Mouse (Mus musculus) megakaryocyte, embryonic 14.5 days (primary cell): ENCODE results near the gene Ksr1. TPM values are rescaled to one million over a fixed set of nuclear protein-coding genes. Genes with fewer than 3 reads are reported as not detected.

Experiments
- H3K27me3 ChIP-seq: replicated peaks from 2 replicates; pipeline ENCODE3; 2012; ENCODE audit warnings: inconsistent platforms
- H3K36me3 ChIP-seq: replicated peaks from 2 replicates; pipeline ENCODE3; 2012; ENCODE audit warnings: low read length, inconsistent platforms, mixed read lengths
- H3K4me1 ChIP-seq: 2 replicates; pipeline ENCODE4 v1.6.1; 2012; ENCODE audit warnings: inconsistent platforms
- H3K4me3 ChIP-seq: replicated peaks from 2 replicates; pipeline ENCODE3; 2012; ENCODE audit warnings: moderate library complexity, mild to moderate bottlenecking, inconsistent platforms
- H3K9me3 ChIP-seq: 2 replicates; pipeline ENCODE4 v1.6.1; 2012; ENCODE audit warnings: inconsistent platforms
- FLI1 ChIP-seq: IDR thresholded peaks from 2 replicates; pipeline ENCODE4 v1.6.1; 2012; ENCODE audit warnings: low read length, inconsistent platforms, mixed read lengths
- GATA1 ChIP-seq: IDR thresholded peaks from 3 replicates; pipeline ENCODE4 v1.6.1; 2012; ENCODE audit warnings: mixed read lengths, low read length, inconsistent platforms, borderline replicate concordance
- polyA plus RNA-seq: library from polyadenylated mRNA; stranded (reverse); fragments of >175 nt; gene quantifications from 2 replicates; pipeline ENCODE4 v1.2.3, GENCODE M21; 2012; ENCODE audit warnings: low replicate concordance; ENCODE audit not compliant: insufficient read depth

Gene Ksr1
- polyA plus RNA-seq, 1 experiment, result 46.5 TPM

- Histone ChIP-seq H3K9me3 (peaks cover 4% of the 10 kb centered on the region; the same call in 1 of the 2 replicates), H3K27me3 (no peaks in the 10 kb centered on the region), H3K4me3 (no peak overlapping the region), H3K4me1 (peaks cover 97% of the 10 kb centered on the region), H3K36me3 (peaks cover 85% of the 10 kb centered on the region)
- TF ChIP-seq FLI1 (no peak), GATA1 (no peak)
Observed at GRCm38 (mm10) chr11:79138621-79139020, 7.6 kb downstream of the Ksr1 start.

- Histone ChIP-seq H3K27me3 (no peaks in the 10 kb centered on the region), H3K4me1 (peaks cover 97% of the 10 kb centered on the region), H3K36me3 (peaks cover 81% of the 10 kb centered on the region), H3K4me3 (peak overlapping the region; percentile 62), H3K9me3 (peaks cover 4% of the 10 kb centered on the region; the same call in 1 of the 2 replicates)
- no peak for TF ChIP-seq FLI1
- no peak for TF ChIP-seq GATA1
Observed at GRCm38 (mm10) chr11:79137245-79137644, 9.0 kb downstream of the Ksr1 start.

- no peak for TF ChIP-seq FLI1
- no peak for TF ChIP-seq GATA1
- Histone ChIP-seq H3K36me3 (peaks cover 77% of the 10 kb centered on the region), H3K4me3 (peak overlapping the region; percentile 85), H3K9me3 (peaks cover 4% of the 10 kb centered on the region; the same call in 1 of the 2 replicates), H3K27me3 (no peaks in the 10 kb centered on the region), H3K4me1 (peaks cover 97% of the 10 kb centered on the region)
Observed at GRCm38 (mm10) chr11:79135685-79136360, 10.4 kb downstream of the Ksr1 start.

GRCm38 (mm10) chr11:79135105-79135503 lies 11.1 kb downstream of the Ksr1 start:
- Histone ChIP-seq H3K4me1 (peaks cover 97% of the 10 kb centered on the region), H3K27me3 (no peaks in the 10 kb centered on the region), H3K36me3 (peaks cover 77% of the 10 kb centered on the region), H3K4me3 (no peak overlapping the region), H3K9me3 (peaks cover 4% of the 10 kb centered on the region; the same call in 1 of the 2 replicates)
- TF ChIP-seq FLI1 (no peak), GATA1 (no peak)

GRCm38 (mm10) chr11:79134416-79135104 lies 11.6 kb downstream of the Ksr1 start:
- TF ChIP-seq FLI1 (no peak), GATA1 (no peak)
- Histone ChIP-seq H3K27me3 (no peaks in the 10 kb centered on the region), H3K9me3 (peaks cover 4% of the 10 kb centered on the region; the same call in 1 of the 2 replicates), H3K36me3 (peaks cover 75% of the 10 kb centered on the region), H3K4me3 (peak overlapping the region; percentile 79), H3K4me1 (peaks cover 97% of the 10 kb centered on the region)

- Histone ChIP-seq H3K27me3 (no peaks in the 10 kb centered on the region), H3K36me3 (peaks cover 76% of the 10 kb centered on the region), H3K9me3 (peaks cover 4% of the 10 kb centered on the region; the same call in 1 of the 2 replicates), H3K4me3 (peak overlapping the region; percentile 79), H3K4me1 (peaks cover 97% of the 10 kb centered on the region)
- TF ChIP-seq FLI1, result no peak
- TF ChIP-seq GATA1, result no peak
Observed at GRCm38 (mm10) chr11:79133961-79134360, 12.2 kb downstream of the Ksr1 start.

GRCm38 (mm10) chr11:79133051-79133450 lies 13.2 kb downstream of the Ksr1 start:
- peaks cover 76% of the 10 kb centered on the region for H3K36me3 ChIP-seq
- no peak for TF ChIP-seq GATA1
- TF ChIP-seq FLI1, result no peak
- H3K4me1 ChIP-seq, result peaks cover 97% of the 10 kb centered on the region
- H3K9me3 ChIP-seq, result peaks cover 4% of the 10 kb centered on the region; the same call in 1 of the 2 replicates
- no peaks in the 10 kb centered on the region for H3K27me3 ChIP-seq
- no peak overlapping the region for H3K4me3 ChIP-seq

- H3K36me3 ChIP-seq, result peaks cover 77% of the 10 kb centered on the region
- peak overlapping the region; percentile 76 for H3K4me3 ChIP-seq
- H3K9me3 ChIP-seq, result peaks cover 5% of the 10 kb centered on the region; the same call in 1 of the 2 replicates
- TF ChIP-seq GATA1 (no peak), FLI1 (no peak)
- H3K27me3 ChIP-seq, result no peaks in the 10 kb centered on the region
- peaks cover 100% of the 10 kb centered on the region for H3K4me1 ChIP-seq
Observed at GRCm38 (mm10) chr11:79131949-79132411, 14.2 kb downstream of the Ksr1 start.

GRCm38 (mm10) chr11:79129388-79130356 lies 16.5 kb downstream of the Ksr1 start:
- H3K4me3 ChIP-seq, result peak overlapping the region; percentile 77
- H3K9me3 ChIP-seq, result 0 out of 2 replicates have a peak, but pooled peaks cover 5% of the 10 kb centered on the region
- H3K27me3 ChIP-seq, result no peaks in the 10 kb centered on the region
- H3K4me1 ChIP-seq, result peaks cover 98% of the 10 kb centered on the region
- peaks cover 74% of the 10 kb centered on the region for H3K36me3 ChIP-seq
- no peak for TF ChIP-seq FLI1
- TF ChIP-seq GATA1, result no peak
